Mouse (Mus musculus) limb, embryonic 11.5 days (tissue): ENCODE results near the gene Gm10471. TPM values are rescaled to one million over a fixed set of nuclear protein-coding genes. Genes with fewer than 3 reads are reported as not detected.
"Not testable (repeated sequence)": the region's sequence is repeated elsewhere in the genome, so short reads cannot be mapped to it uniquely, and the experiment has no call there.

ENCODE experiments used
- ATAC-seq: fragments of 200-750 bp; cut with Nextera tagmentation; 2 replicates; pipeline ENCODE4 v1.8.0; 2017; ENCODE audit warnings: low read depth; ENCODE audit not compliant: insufficient number of reproducible peaks, low FRiP score, low TSS enrichment
- DNase-seq: peaks from one replicate; pipeline ENCODE4 v3.0.0-alpha.2; 2015; ENCODE audit warnings: low spot score
- H3K27ac ChIP-seq: fragments of 300-500 bp; sonication (generic); replicated peaks from 2 replicates; pipeline ENCODE4 v1.5.1; 2014; ENCODE audit warnings: low read depth, mild to moderate bottlenecking, low read length
- H3K27me3 ChIP-seq: fragments of 300-500 bp; sonication (generic); 2 replicates; pipeline ENCODE4 v1.6.1; 2014; ENCODE audit warnings: mild to moderate bottlenecking, low read length, mixed read lengths; ENCODE audit not compliant: control insufficient read depth, insufficient read depth
- H3K36me3 ChIP-seq: fragments of 300-500 bp; sonication (generic); 2 replicates; pipeline ENCODE4 v1.6.1; 2014; ENCODE audit warnings: mild to moderate bottlenecking, low read length, moderate library complexity, mixed read lengths; ENCODE audit not compliant: control insufficient read depth, insufficient read depth
- H3K4me1 ChIP-seq: fragments of 300-500 bp; sonication (generic); 2 replicates; pipeline ENCODE4 v1.6.1; 2014; ENCODE audit warnings: low read length, mixed read lengths; ENCODE audit not compliant: control insufficient read depth, insufficient read depth
- H3K4me2 ChIP-seq: fragments of 300-500 bp; sonication (generic); 2 replicates; pipeline ENCODE4 v1.6.1; 2014; ENCODE audit warnings: low read depth, mild to moderate bottlenecking, moderate library complexity; ENCODE audit not compliant: severe bottlenecking
- H3K4me3 ChIP-seq: fragments of 300-500 bp; sonication (generic); 2 replicates; pipeline ENCODE4 v1.5.1; 2014; ENCODE audit warnings: low read depth, low read length
- H3K9ac ChIP-seq: fragments of 300-500 bp; sonication (generic); 2 replicates; pipeline ENCODE4 v1.6.1; 2014; ENCODE audit warnings: mild to moderate bottlenecking, low read length
- H3K9me3 ChIP-seq: fragments of 300-500 bp; sonication (generic); 2 replicates; pipeline ENCODE4 v1.6.1; 2016; ENCODE audit warnings: low read length; ENCODE audit not compliant: control insufficient read depth
- WGBS: fragments of 180-500 bp; shearing (Covaris S2); extraction: QIAGEN DNeasy Blood & Tissue Kit; methylation state at CpG from one replicate; pipeline ENCODE4 v1.1.7; 2014; 5-methylcytosine and 5-hydroxymethylcytosine counted together
- polyA plus RNA-seq: library from polyadenylated mRNA; unstranded; fragments of >200 nt; fragmentation: Nextera tagmentation; extraction: Ambion mirVana; gene quantifications from 2 replicates; pipeline ENCODE4 v1.2.1, GENCODE M21; 2014

The Gm10471 gene
- not detected in 2 replicates for polyA plus RNA-seq

DNA sequence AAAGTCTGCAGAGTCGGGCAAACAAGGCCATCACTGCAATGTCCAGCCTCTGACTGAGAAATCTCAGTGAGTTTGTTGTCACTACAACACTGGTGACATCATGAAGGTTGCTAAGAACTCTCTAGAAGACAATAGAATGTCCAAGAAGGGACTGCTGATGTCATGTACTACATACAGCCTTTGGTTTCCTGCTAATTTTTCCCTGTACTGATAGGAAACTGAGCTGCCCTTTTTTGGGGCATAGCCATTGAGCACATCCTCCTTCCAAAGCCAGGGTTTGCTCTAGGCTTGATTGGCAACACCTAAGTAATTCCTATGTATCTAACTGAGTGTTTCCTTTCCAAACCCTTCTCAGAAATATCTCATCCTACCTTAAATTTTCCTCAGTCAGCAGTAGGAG is at the start of gene Gm10471:
Gene Gm10471 (minus strand): TSS at position 101 of the 400 bp plus-strand sequence.
- H3K27me3 ChIP-seq, ATAC-seq, H3K9me3 ChIP-seq, H3K4me1 ChIP-seq, H3K4me3 ChIP-seq, H3K4me2 ChIP-seq, H3K9ac ChIP-seq, H3K36me3 ChIP-seq, DNase-seq, H3K27ac ChIP-seq: not testable (repeated sequence)
- 71% methylated on average over 1 of the region's 1 CpGs for WGBS

DNA sequence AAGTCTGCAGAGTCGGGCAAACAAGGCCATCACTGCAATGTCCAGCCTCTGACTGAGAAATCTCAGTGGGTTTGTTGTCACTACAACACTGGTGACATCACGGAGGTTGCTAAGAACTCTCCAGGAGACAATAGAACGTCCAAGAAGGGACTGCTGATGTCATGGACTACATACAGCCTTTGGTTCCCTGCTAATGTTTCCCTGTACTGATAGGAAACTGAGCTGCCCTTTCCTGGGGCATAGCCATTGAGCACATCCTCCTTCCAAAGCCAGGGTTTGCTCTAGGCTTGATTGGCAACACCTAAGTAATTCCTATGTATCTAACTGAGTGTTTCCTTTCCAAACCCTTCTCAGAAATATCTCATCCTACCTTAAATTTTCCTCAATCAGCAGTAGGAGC is 32.2 kb upstream of the Gm10471 start, which contains the start of gene Gm10220:
Gene Gm10220 (minus strand): TSS at position 101 of the 400 bp plus-strand sequence.
- not testable (repeated sequence) for H3K4me2 ChIP-seq, H3K36me3 ChIP-seq, H3K9me3 ChIP-seq, H3K4me1 ChIP-seq, H3K4me3 ChIP-seq, H3K9ac ChIP-seq, DNase-seq, H3K27me3 ChIP-seq, H3K27ac ChIP-seq, ATAC-seq
- no CpG with 5 or more reads among the region's 3 CpGs for WGBS

- WGBS = no CpG with 5 or more reads among the region's 3 CpGs
- H3K9ac ChIP-seq, H3K27me3 ChIP-seq, H3K27ac ChIP-seq, H3K36me3 ChIP-seq, H3K4me1 ChIP-seq, H3K4me3 ChIP-seq, H3K9me3 ChIP-seq, DNase-seq, H3K4me2 ChIP-seq, ATAC-seq: not testable (repeated sequence)
Measured at GRCm38 (mm10) chr5:26105262-26105661, 16.2 kb upstream of the Gm10471 start, which contains the start of gene 5031410I06Rik. Gene 5031410I06Rik, minus strand, starts transcription at chr5:26105362.

DNA sequence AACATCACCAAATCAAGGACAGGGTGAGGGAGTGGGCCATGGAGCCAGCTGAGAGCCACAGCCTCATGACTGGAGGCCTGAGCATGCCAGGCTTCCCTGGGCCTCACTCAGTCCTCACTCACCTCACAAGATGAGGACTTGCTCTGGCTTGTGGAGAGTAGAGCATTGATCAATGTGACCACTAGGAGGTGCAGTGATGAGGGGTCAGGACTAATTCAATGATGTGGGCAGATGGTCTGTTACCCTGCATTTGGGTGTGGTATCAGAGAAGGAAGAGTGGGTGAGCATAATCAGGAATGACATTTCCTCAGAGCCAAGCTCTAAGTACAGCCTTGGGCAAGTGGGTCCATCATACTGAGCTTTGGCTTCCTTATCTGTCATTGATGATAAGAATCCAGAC is 10.1 kb downstream of the Gm10471 start:
- H3K27ac ChIP-seq, H3K4me2 ChIP-seq, H3K4me3 ChIP-seq, ATAC-seq, H3K4me1 ChIP-seq, H3K36me3 ChIP-seq, H3K27me3 ChIP-seq, H3K9me3 ChIP-seq, H3K9ac ChIP-seq: not testable (repeated sequence)
- DNase-seq = peak; percentile 21

GRCm38 (mm10) chr5:26070716-26071115 is 18.4 kb downstream of the Gm10471 start:
- Histone ChIP-seq H3K9ac (no peak overlapping the region), H3K27me3 (no peaks in the 10 kb centered on the region), H3K4me2 (no peak overlapping the region), H3K36me3 (no peaks in the 10 kb centered on the region), H3K4me3 (no peak overlapping the region), H3K27ac (no peak overlapping the region), H3K4me1 (no peaks in the 10 kb centered on the region), H3K9me3 (no peaks in the 10 kb centered on the region)
- no peak for DNase-seq
- no peak for ATAC-seq
- 85% methylated on average over 24 of the region's 24 CpGs for WGBS

DNA sequence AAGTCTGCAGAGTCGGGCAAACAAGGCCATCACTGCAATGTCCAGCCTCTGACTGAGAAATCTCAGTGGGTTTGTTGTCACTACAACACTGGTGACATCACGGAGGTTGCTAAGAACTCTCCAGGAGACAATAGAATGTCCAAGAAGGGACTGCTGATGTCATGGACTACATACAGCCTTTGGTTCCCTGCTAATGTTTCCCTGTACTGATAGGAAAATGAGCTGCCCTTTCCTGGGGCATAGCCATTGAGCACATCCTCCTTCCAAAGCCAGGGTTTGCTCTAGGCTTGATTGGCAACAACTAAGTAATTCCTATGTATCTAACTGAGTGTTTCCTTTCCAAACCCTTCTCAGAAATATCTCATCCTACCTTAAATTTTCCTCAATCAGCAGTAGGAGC is 30.6 kb downstream of the Gm10471 start, which contains the start of gene Gm7347:
Gene Gm7347 (minus strand): TSS at position 101 of the 400 bp plus-strand sequence.
- no CpG with 5 or more reads among the region's 2 CpGs for WGBS
- H3K9ac ChIP-seq = not testable (repeated sequence)

DNA sequence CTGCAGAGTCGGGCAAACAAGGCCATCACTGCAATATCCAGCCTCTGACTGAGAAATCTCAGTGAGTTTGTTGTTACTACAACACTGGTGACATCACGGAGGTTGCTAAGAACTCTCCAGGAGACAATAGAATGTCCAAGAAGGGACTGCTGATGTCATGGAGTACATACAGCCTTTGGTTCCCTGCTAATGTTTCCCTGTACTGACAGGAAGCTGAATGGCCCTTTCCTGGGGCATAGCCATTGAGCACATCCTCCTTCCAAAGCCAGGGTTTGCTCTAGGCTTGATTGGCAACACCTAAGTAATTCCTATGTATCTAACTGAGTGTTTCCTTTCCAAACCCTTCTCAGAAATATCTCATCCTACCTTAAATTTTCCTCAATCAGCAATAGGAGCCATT is 49.6 kb downstream of the Gm10471 start, which contains the start of gene Speer4a:
Gene Speer4a (minus strand): TSS at position 101 of the 400 bp plus-strand sequence.
- H3K36me3 ChIP-seq, H3K9ac ChIP-seq, ATAC-seq, H3K4me1 ChIP-seq, H3K4me3 ChIP-seq, H3K4me2 ChIP-seq, H3K27me3 ChIP-seq, H3K27ac ChIP-seq, DNase-seq, H3K9me3 ChIP-seq: not testable (repeated sequence)
- 81% methylated on average over 2 of the region's 2 CpGs for WGBS

More for the DNA sequence above, 30.6 kb downstream of the Gm10471 start, which contains the start of gene Gm7347:
- H3K9me3 ChIP-seq, DNase-seq, H3K4me1 ChIP-seq, H3K27ac ChIP-seq, H3K4me3 ChIP-seq, ATAC-seq, H3K4me2 ChIP-seq, H3K36me3 ChIP-seq, H3K27me3 ChIP-seq: not testable (repeated sequence)
